Mouse (Mus musculus) E14TG2a.4 (cell line): ENCODE measurements around the gene Cd274.

Experiments used
- CTCF ChIP-seq: conservative IDR thresholded peaks from 2 replicates; pipeline ENCODE4 v1.5.1; 2014; ENCODE audit warnings: low read length
- POU5F1 ChIP-seq: IDR thresholded peaks from 2 replicates; pipeline ENCODE4 v1.6.1; 2014; ENCODE audit warnings: low read length, borderline replicate concordance

- TF ChIP-seq CTCF (no peak), POU5F1 (no peak)
These were observed 42.0 kb upstream of the Cd274 start, which contains the start of gene Insl6 for GRCm38 (mm10) chr19:29325053-29325851.
